Mouse (Mus musculus): ENCODE data around the gene Fam57a. TPM values are rescaled to one million over a fixed set of nuclear protein-coding genes. Genes with fewer than 3 reads are reported as not detected.

The Fam57a gene
- 4.3 and 4.4 TPM in 2 replicates for polyA plus RNA-seq (2012; ENCODE audit: insufficient read depth, insufficient read length, missing spikeins)

DNA sequence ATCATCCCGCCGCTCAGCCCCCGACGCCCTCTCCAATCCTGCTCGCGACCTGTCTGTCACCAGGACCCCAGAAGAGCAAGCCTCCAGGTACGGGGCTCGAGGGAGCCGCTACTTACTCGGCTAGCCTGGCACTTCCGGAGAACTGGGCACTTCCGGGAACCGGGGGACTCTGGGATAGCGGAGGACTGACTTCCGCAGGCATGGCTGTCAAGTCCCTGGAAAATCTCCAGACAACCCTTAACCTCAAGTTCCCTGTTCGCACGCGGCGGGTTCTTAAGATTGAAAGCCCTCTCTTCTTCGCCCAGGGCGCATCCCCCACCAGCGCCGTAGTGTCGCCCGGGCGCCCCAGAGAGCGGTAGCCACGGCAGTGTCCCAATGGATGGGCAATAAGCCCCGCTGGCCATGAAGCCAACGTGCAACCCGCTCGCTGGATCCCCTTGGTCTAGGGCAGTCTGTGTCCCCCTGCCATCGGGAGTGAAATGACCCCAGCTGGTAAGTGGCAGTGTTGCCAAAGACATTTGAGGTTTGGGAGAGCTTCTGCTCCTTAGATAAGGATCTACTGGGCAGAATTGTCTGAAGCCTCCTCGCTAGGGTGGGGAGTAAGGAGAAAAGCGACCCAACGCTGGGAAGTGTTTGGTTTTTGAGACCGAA lies at the start of gene Fam57a, which contains the start of gene Vps53:
Gene Fam57a, plus strand, starts transcription at position 177 of the 651 bp plus-strand sequence.
Gene Vps53, minus strand, starts transcription at position 153 of the 651 bp plus-strand sequence.
- Histone ChIP-seq H3K27ac (replicated peaks; ENCODE audit: low read depth, low read length) (peak within 1 kb of the TSS; percentile 67), H3K4me1 (ENCODE audit: control insufficient read depth, insufficient read depth, insufficient read length, low read length) (peaks cover 5% of the 10 kb centered on the region; the same call in 1 of the 2 replicates), H3K4me3 (ENCODE audit: insufficient read depth, low read depth, low read length) (peak within 1 kb of the TSS; percentile 90)

DNA sequence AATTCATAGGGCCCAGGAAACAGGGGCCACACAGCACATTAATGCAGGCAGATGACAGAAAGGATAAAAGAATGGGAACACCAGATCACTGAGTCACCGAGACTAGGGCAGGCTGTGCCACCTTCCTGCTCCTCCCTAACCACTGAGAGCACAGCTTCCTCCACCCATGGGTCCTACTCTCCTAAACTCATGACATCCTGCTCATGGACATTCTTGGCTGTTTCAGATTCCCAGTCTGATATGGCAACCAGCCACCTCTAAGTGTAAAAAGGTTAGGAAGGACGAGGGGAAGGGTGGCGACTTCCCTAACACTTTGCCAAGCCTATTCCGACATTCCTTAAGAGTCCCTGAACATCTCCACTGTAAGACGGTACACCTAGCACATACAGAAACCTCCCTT lies 48.6 kb upstream of the Fam57a start:
- Histone ChIP-seq H3K27ac (replicated peaks; ENCODE audit: low read depth, low read length) (peak overlapping the region; percentile 93), H3K4me1 (ENCODE audit: control insufficient read depth, insufficient read depth, insufficient read length, low read length) (peaks cover 19% of the 10 kb centered on the region), H3K4me3 (ENCODE audit: insufficient read depth, low read depth, low read length) (no peak overlapping the region)

DNA sequence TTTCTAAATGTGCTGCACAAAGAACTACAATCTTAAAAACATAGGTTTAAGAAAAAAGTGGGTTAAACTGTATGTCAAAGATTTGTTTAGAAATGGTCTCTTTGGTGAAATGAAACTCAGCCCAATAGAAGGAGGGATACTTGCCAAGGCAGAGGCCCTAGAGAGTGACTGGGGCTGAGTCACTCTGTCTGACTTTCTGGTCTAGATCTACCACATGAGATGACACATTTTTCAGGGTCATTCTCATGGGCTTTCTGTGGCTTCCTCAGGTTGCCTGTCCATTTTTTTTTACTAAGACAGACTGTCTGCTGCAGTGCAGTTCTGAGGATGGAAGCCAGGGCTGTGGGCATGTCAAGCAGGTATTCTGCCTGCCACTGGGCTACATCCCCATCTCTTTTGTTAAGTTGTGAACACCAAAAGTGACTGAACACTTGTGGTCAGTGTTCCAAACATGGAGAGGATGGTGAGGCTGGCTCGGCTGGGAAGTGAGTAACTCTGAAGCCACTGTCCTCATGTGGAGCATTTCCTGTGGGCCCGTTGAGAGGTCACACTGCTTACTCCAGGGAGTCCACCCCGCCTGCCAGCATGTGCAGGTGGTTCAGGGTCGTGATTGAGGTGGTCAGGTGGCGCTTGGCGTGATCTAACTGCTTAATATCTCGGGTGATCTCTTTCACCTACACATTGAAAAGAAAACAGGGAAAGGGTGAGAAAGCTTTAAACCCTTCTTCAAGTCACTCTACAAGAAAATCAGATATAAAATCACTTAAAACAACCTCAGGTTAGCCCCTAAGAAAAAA lies 43.6 kb upstream of the Fam57a start:
- peak overlapping the region; percentile 51 for H3K27ac ChIP-seq (replicated peaks; ENCODE audit: low read depth, low read length)
- H3K4me1 ChIP-seq (ENCODE audit: control insufficient read depth, insufficient read depth, insufficient read length, low read length) = peaks cover 18% of the 10 kb centered on the region
- H3K4me3 ChIP-seq (ENCODE audit: insufficient read depth, low read depth, low read length) = no peak overlapping the region

DNA sequence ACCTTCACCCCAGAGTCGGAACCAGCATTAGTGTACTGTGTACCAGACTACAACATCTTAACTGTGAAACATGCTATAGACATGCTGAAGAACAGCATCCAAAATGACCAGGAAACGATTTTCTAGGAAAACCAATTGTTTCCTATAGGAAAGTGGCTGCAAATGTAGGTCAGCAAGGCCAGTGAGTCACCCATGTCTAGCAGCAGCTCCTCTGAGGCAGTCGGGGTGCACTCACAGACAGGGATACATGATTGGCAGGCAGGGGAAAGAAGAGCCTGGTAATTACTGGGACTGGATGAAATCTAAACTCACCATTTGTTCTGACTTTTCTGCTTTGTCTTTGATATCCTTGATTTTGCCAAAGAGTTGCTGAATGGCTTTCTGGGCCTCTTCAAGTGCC lies 41.5 kb upstream of the Fam57a start:
- H3K4me3 ChIP-seq (ENCODE audit: insufficient read depth, low read depth, low read length) = no peak overlapping the region
- H3K27ac ChIP-seq (replicated peaks; ENCODE audit: low read depth, low read length) = no peak overlapping the region
- H3K4me1 ChIP-seq (ENCODE audit: control insufficient read depth, insufficient read depth, insufficient read length, low read length) = peaks cover 11% of the 10 kb centered on the region

DNA sequence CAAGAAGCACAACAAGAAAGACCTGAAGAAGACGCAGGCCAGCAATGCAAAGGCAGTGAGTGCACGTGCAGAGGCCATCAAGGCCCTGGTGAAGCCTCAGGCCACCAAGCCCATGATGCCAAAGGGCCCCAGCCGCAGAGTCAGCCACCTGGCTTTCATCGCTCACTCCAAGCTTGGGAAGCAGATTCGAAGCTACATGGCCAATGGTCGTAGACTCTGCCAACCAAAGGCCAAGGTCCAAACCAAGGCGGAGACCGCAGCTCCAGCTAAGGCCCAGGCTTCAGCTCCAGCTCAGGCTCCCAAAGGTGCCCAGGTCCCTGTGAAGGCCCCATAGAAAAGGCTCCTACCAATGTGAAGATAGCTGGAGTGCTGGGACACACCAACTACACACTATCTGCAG lies 35.1 kb upstream of the Fam57a start:
- no peak overlapping the region for H3K27ac ChIP-seq (replicated peaks; ENCODE audit: low read depth, low read length)
- H3K4me1 ChIP-seq (ENCODE audit: control insufficient read depth, insufficient read depth, insufficient read length, low read length) = peaks cover 15% of the 10 kb centered on the region
- no peak overlapping the region for H3K4me3 ChIP-seq (ENCODE audit: insufficient read depth, low read depth, low read length)

DNA sequence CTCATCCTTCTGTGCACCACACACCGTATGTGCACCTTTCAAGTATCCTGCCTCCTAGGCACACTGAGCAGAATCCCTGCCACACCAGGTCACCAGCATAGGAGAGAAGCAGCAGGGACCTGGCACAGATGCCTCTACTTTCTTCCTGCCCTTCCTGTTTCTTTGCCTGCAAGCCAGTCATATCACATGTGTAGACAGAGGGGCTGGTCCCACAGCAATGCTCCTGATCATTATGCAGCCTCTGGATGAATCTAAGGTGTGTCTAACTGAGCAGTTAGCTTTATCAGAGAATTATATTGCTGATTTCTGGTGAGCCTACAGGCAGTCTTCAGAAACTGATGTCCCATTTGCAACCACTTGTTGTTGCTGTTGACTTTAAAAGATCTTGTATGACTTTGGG lies 34.3 kb upstream of the Fam57a start:
- Histone ChIP-seq H3K27ac (replicated peaks; ENCODE audit: low read depth, low read length) (no peak overlapping the region), H3K4me3 (ENCODE audit: insufficient read depth, low read depth, low read length) (no peak overlapping the region), H3K4me1 (ENCODE audit: control insufficient read depth, insufficient read depth, insufficient read length, low read length) (peaks cover 15% of the 10 kb centered on the region)

DNA sequence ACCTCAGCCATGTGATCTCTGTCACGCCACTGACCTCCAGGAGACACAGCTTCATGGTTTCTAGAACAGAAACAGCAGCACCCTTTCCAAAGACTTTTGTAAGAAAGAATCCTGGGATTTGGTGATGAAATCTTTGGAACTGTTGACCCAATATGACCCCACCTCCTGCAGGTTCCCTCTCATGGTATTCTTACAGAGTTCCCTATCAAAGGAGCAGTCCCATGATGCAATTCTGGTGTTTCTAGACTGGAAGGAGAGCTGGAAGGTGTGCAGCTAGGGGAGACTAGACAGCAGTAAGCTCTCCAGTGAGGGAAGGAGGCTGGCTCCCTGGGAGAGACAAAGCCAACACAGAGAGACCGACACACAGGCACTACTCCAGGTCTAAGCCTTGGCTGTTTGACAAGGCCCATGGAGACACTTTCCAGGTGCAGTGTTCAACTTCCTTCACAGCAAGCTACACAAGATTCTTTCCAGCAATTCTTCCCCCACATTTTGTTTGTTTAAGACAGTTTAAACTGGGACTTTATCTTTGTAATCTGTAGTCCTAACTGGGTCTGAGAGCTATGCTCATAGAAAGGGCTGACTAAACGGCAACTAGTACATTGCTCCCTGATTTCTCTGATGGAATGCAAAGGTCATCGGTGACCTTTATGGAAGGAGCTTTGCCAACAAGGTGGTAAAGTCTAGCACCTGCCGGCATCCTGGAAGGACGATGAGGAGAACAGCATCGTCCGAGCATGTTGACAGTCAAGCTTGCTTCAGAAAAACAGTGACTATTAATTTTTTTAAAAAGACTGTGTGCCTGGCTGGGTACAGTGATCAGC lies 33.1 kb upstream of the Fam57a start:
- H3K27ac ChIP-seq (replicated peaks; ENCODE audit: low read depth, low read length) = 0 out of 2 replicates have a peak overlapping the region, but pooled peaks have one; percentile 28
- no peak overlapping the region for H3K4me3 ChIP-seq (ENCODE audit: insufficient read depth, low read depth, low read length)

DNA sequence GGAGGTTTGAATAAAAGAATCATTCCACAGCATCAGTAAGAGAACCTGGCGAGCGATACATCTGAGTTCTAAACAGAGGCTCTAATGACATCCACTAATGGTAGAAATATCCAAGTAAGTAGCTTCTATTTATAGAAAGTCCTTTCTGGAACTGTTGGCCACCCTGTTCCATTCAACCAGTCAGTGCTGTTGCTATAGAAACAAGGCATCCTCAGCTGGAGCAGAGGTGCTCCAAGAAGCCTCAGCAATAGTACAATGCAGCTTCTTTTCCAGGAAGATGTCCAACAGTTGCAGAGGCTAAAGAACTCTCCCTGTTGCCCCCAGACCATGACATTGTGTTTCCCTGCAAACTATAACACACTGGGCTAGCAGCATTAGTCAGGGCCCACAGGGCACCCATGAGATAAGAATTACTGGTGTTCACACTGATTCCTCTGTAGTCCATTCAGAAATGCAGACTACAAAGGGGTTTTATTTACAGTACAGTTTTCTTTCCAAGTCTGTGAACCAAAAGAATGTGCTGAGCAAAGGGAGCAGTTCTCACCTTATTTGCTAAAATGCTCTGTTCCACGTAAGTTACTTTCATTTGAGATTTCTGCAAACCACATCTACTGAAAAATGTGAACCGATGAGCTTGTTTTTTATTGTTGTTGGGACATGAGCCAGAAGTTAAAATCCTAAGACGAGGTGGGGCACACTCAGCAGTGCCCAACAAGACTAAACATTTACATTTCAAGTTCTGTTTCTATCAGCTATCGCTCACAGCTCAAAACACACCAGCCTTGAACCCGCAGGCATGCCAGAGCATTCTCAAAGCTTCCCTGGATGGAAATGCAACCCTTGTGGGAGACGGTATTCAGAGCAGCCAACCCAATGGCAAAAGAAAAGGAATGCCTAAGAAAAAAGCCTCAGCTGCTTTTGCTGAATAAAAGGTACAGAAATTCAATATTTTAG lies 31.1 kb upstream of the Fam57a start:
- H3K27ac ChIP-seq (replicated peaks; ENCODE audit: low read depth, low read length) = no peak overlapping the region; the same call in 1 of the 2 replicates
- no peak overlapping the region for H3K4me3 ChIP-seq (ENCODE audit: insufficient read depth, low read depth, low read length)
- peaks cover 15% of the 10 kb centered on the region for H3K4me1 ChIP-seq (ENCODE audit: control insufficient read depth, insufficient read depth, insufficient read length, low read length)

More for the DNA sequence above, 33.1 kb upstream of the Fam57a start:
- peaks cover 15% of the 10 kb centered on the region for H3K4me1 ChIP-seq (ENCODE audit: control insufficient read depth, insufficient read depth, insufficient read length, low read length)

DNA sequence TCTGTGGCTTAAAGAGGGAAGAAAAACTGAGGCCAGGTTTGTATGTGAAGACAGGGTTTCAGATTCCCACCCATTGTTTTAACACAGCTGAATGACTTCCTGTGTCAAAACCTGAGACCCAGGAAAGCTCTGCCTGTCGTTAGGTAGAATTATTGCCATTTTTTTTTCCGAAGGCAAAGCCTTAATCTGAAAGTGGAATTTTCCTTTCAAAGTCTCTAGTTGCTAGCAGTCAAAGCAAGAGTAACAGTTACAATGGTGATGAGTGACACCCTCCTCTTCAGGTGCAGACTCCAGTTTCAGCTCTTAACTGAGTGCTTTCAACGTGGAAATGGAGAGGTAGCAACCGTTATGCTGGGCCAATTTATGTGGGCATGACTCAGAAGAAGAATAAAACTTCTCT lies 28.5 kb upstream of the Fam57a start:
- H3K4me3 ChIP-seq (ENCODE audit: insufficient read depth, low read depth, low read length) = no peak overlapping the region
- H3K4me1 ChIP-seq (ENCODE audit: control insufficient read depth, insufficient read depth, insufficient read length, low read length) = peaks cover 8% of the 10 kb centered on the region
- H3K27ac ChIP-seq (replicated peaks; ENCODE audit: low read depth, low read length) = peak overlapping the region; percentile 61

DNA sequence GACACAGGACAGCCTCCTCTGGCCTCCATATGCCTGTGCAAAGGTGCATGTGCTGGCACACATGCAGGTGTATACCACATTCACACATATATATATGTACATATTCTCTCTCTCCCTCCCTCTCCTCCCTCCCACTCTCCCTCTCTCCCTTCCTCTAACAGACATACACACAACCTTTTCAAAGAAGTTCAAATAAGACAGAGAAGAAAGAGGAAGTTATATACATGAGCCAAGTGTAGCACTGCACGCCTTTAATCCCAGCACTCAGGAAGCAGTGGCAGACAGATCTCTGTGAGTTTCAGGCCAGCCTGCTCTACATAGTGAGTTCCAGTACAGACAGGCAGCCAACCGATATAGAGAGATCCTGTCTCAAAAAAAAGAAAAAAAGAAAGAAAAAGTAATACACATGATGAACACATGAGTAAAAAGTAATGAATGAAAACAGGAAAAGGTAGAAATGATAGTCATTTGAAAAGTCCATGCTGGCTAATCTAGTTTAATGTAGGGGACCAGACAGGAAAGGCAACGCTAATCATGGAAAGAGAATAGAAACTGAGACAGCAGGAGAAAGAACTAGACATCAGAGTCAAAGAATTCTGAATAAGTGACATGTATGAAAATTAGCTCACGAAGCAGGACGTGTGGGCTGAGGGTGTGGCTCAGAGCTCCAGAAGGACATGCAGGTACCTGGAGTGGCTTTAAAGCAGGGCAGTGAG lies 26.1 kb upstream of the Fam57a start:
- Histone ChIP-seq H3K4me3 (ENCODE audit: insufficient read depth, low read depth, low read length) (no peak overlapping the region), H3K27ac (replicated peaks; ENCODE audit: low read depth, low read length) (no peak overlapping the region), H3K4me1 (ENCODE audit: control insufficient read depth, insufficient read depth, insufficient read length, low read length) (peaks cover 2% of the 10 kb centered on the region; the same call in 1 of the 2 replicates)

DNA sequence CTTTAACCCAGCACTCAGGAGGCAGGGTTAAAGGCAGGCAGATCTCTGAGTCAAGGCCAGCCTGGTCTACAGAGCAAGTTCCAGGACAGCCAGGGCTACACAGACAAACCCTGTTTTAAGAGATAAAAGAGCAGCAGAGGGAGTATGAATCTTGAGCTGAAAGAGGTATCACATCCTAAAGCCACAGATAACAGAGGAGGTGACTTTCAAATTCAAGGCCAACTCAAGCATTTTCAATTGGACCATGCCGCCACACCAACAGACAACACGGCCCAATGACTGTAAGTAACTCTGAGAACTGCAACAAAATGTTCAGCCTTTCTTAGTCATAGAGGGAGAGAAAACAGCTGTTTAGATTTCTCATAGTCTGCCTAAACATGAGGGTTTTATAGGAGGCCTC lies 25.3 kb upstream of the Fam57a start:
- Histone ChIP-seq H3K4me3 (ENCODE audit: insufficient read depth, low read depth, low read length) (no peak overlapping the region), H3K27ac (replicated peaks; ENCODE audit: low read depth, low read length) (no peak overlapping the region), H3K4me1 (ENCODE audit: control insufficient read depth, insufficient read depth, insufficient read length, low read length) (0 out of 2 replicates have a peak, but pooled peaks cover 2% of the 10 kb centered on the region)

DNA sequence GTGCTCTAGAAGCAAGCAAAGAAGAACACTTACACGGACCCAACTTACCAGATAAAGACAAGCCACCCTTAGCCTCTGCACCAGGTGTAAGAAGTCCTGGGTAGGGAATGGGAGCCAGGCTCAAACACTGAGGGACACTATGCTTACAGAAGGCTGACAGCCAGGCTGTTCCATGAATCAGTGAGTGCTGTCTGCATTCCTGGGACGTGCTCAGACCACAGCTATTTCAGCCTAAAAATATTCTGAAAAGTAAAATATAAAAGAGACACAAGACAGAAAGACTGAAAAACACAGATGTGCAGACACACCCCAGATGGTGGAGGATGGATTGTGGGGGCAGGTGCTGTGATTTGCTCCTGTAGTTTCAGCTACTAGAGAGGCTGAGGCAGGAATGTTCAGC lies 24.6 kb upstream of the Fam57a start:
- Histone ChIP-seq H3K4me3 (ENCODE audit: insufficient read depth, low read depth, low read length) (no peak overlapping the region), H3K4me1 (ENCODE audit: control insufficient read depth, insufficient read depth, insufficient read length, low read length) (0 out of 2 replicates have a peak, but pooled peaks cover 2% of the 10 kb centered on the region), H3K27ac (replicated peaks; ENCODE audit: low read depth, low read length) (no peak overlapping the region)

DNA sequence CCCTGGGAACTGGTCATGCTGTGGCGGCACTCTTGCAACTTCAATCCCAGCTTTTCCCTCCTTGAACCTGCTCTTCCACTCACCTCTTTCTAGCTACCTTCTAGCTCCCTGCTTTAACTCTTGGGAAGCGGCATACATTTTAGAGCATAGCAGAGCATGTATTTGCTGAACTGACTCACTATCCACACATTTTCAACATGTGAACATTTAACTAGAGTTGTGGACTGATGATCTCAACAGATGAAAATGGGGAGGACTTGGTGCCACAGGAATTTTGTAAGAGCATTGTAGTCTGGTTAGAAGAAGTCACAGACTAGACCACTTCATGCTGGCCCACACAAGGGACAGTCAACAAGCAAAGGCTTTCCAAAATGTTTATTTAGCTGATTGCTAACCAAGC lies 21.1 kb upstream of the Fam57a start:
- H3K4me1 ChIP-seq (ENCODE audit: control insufficient read depth, insufficient read depth, insufficient read length, low read length) = 0 out of 2 replicates have a peak, but pooled peaks cover 2% of the 10 kb centered on the region
- H3K27ac ChIP-seq (replicated peaks; ENCODE audit: low read depth, low read length) = no peak overlapping the region
- no peak overlapping the region for H3K4me3 ChIP-seq (ENCODE audit: insufficient read depth, low read depth, low read length)
